Mouse (Mus musculus) embryo, embryonic 11.5 days (tissue): ENCODE data around the gene Spcs3.
"Not testable (repeated sequence)": the region's sequence is repeated elsewhere in the genome, so short reads cannot be mapped to it uniquely, and the experiment has no call there.

Experiments
- DNase-seq: peaks from one replicate; pipeline ENCODE4 v3.0.0-alpha.2; 2012; ENCODE audit warnings: low read depth, low spot score

Gene Spcs3

DNA sequence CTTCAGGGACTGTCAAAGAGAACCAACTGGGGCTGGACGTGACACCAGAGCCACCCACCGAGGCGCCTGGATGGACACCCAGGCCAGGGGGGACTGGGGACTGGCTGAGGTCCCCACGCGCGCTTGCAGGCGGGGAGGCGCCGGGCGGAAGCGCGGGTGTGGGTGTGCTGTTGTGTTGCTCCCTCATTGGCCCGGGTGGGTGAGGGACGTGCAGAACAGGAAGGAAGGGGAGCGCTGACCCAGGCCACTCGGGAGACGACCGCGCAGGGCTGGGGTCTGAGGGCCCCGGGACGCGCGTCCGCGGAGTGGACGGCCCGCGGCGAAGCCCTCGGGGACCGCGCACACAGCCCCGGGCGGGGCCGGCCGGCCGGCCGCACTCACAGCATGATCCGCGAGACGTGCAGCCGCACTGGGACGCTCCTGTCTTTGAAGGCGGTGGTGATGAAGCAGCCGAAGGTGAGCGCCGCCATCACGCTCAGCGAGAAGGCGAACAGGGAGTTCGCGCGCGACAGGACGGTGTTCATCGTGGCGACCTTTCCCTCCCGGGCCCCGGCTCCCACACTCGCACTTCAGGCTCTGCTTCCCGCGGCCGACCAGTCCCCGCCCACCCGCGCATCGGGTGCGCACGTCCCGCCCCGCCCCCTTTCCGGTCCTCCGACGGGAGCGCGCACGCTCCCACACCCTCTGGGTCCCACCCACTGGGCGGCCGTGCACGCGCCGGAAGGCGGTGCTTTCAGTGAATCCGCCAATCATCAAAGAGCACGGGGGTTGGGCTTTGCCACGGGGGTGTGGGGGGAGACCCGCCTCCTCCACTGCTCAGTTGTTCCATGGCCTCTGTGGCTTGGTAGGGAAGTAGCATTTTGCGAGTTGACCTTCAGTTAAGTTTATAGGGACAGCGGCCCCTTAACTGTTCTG is at the start of gene Spcs3, which contains the start of gene Asb5:
TSS of gene Spcs3 (minus strand) at position 617 of the 915 bp plus-strand sequence.
TSS of gene Asb5 (plus strand) at position 199 of the 915 bp plus-strand sequence.
- peak; percentile 95 for DNase-seq

GRCm38 (mm10) chr8:54570618-54571609 is 41.1 kb upstream of the Spcs3 start:
- DNase-seq: no peak

- no peak for DNase-seq
Measured at GRCm38 (mm10) chr8:54567168-54567567, 37.4 kb upstream of the Spcs3 start.

GRCm38 (mm10) chr8:54565603-54566260 is 35.9 kb upstream of the Spcs3 start:
- no peak for DNase-seq

DNA sequence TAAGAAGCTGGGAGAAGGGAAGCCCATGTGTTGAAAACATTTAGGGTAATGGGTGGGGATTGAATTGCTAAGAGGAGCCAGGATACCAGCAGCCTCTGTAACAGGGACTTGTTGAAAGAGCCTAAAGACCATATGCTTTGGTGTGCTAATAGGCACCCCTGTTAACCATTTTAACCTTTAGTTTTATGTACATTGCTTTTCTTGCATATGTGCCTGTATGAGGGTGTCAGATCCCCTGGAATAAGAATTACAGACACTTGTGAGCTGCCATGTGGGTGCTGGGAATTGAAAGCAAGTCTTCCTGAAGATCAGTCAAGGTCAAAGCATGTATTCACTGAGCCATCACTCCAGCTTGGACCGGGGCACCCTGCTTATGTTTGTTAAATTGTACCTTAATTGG is 35.4 kb upstream of the Spcs3 start:
- DNase-seq: no peak

DNA sequence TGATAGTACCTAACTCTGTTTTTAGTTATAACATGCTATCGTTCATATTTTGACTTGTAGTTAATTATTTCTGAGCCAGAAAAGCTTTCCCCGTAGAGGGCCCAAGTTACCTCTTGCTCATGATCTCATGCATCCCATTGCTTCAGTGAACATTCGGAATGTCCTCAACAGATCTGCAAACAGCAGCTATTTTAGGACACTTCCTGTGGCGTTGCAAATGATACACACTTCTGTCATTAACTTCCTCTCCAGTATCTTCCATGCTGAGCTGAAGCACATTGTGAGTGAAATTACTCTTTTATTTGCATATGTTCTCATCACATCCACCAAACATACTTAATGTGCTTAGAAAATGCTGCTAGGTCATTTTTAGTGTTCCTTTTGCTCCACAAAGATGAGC is 32.3 kb upstream of the Spcs3 start:
- no peak for DNase-seq

DNA sequence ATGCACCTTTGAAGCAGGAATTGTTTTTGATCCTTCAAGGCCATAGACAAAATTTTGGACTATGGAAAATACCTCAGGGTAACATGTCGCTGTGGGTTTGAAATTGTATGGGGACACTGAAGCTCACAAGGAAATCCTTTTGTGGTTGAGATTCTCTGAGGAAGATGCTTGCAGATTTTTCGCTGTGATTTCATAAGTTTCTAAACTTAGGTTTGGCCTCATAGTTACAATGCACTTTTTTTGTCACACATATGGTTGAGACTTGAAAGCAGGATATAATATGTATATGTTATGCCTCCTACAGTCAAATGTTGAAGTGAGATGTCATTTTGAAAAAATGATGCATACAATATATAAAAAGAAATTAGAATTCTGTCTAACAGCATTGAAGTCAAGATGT is 25.1 kb upstream of the Spcs3 start:
- DNase-seq: no peak

- DNase-seq: no peak
Measured at GRCm38 (mm10) chr8:54550026-54550574, 20.3 kb upstream of the Spcs3 start.

- no peak for DNase-seq
Measured at GRCm38 (mm10) chr8:54548383-54548782, 18.6 kb upstream of the Spcs3 start.

GRCm38 (mm10) chr8:54541331-54541730 is 11.5 kb upstream of the Spcs3 start:
- DNase-seq: no peak

DNA sequence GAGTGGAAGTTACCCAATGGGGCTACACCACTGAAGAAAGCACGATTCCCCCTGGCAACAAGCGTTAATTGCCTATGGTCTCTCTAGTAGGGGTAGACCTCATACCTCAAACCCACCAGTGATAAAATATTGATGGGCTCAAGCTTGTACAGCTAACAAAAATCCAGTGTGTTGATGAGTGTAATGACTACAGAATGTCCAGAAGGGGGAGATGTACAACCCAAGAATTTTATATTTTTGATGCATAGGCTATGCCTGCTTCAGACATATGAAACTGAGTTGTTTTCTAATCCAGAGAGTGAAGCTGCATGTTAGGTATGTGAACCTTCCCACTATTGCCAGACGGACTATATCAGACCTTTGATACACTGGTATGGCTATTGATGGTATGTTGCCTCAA is 7.5 kb upstream of the Spcs3 start:
- no peak for DNase-seq

- DNase-seq: no peak
Measured at GRCm38 (mm10) chr8:54535172-54535571, 5.4 kb upstream of the Spcs3 start.

- DNase-seq: no peak
Measured at GRCm38 (mm10) chr8:54528571-54528970, 1.2 kb downstream of the Spcs3 start.

DNA sequence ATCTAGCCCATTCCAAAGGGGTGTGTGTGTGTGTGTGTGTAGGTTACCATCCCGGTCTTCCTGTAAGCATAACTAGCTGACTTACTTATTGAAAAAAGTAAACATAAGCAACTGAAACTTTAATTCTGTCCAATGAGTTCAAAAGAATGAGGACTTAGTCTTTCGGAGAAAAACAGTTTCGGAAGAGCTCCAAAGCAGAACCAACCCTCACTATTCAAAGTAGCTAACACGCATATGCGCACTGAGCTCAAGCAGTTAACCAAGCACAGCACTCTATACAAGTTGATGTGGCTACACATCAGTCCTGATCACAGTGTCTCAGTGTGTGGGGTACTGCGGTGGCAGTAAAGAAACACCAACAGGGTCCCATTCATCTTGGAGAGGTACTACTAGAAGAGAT is 3.1 kb downstream of the Spcs3 start:
- DNase-seq: no peak

DNA sequence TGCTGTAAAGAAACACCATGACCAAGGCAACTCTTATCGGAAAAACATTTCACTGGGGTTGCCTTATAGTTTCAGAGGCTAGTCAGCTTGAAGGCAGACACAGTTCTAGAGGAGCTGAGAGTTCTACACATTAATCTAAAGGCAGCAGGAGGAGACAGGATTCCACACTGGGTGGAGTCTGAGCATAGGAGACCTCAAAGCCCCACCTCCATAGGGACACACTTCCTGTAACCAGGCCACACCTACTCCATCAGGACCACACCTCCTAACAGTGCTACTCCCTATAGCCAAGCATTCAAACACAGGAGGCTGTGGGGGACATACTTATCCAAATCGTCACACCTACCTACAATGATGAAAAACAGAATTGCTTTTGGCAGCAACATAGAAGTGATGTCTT is 4.2 kb downstream of the Spcs3 start:
- no peak for DNase-seq

DNA sequence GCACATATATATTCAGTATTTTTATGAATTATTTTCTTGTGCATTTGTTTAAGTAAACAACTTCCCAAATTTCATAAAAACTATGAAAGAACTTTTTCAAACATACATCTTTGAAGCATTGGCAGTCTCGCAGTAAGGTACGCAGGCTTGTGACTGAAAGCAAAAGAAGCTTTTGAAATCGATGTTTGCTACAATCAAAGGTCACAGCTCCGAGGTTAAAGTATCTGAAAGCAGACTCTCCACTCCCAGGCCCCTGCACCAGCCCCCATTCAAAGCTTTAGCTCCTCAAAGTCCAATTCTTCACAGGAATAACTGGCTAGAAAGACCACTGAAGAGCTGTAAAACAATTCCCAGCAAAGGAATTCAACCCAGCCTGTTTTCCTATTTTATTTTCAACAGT is 9.3 kb downstream of the Spcs3 start:
- no peak for DNase-seq

GRCm38 (mm10) chr8:54518756-54519460 is 10.9 kb downstream of the Spcs3 start:
- no peak for DNase-seq

DNA sequence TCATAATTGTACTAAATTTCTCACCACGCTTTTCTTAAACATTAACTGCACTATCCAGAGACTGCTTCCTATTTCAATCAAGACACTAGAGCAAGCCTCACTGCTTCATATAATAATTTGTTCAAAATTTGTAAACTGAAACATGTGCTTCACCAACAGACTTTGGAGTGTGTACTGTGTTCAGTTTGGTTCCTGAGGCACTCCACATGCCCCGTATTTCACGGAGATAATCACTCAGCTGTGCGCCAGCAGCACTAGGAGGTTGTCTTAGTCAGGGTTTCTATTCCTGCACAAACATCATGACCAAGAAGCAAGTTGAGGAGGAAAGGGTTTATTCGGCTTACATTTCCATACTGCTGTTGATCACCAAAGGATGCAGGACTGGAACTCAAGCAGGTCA is 17.6 kb downstream of the Spcs3 start:
- not testable (repeated sequence) for DNase-seq

DNA sequence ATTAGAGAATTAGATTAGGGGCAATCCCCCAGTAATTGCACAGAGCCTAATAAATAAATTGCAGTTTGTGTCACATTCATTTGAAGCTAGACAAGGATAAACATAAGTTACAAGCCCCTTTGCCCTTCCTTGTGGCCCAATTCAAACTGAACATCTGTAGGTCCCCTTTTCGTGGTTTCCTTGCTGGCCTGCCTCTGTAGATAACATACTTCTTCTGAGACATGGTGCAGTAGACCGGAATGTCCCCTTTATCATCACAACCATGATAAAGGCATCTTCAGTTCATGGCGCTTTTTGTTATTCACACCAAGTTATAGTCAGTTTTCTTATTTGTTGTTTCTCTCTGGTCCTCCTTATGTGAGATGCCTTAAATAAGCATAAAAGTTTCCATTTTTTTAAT is 18.0 kb downstream of the Spcs3 start:
- DNase-seq: no peak

DNA sequence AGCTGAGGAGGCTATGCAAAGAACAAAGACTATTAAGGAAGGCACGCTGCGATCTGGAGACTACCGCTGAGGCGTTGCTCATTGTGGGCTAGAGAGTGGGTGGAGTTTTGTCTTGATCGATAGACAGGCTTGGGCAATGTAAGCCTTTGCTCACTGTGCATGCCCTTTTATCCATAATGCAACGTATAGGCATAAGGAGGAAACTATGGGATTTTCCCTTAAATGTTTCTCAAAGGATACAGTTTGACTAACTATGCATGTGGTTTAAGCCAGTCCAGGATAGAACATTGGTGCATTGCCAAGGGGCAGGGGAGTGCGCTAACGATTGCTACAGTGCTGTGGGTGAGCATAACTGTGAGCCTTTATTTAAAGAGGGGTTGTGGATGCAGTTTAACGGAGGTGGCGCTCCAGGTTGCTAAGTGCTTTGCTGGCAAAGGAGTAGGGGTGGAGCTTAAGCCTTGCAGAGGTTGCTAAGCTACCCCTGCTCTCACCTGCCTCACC is 20.5 kb downstream of the Spcs3 start:
- DNase-seq: no peak

DNA sequence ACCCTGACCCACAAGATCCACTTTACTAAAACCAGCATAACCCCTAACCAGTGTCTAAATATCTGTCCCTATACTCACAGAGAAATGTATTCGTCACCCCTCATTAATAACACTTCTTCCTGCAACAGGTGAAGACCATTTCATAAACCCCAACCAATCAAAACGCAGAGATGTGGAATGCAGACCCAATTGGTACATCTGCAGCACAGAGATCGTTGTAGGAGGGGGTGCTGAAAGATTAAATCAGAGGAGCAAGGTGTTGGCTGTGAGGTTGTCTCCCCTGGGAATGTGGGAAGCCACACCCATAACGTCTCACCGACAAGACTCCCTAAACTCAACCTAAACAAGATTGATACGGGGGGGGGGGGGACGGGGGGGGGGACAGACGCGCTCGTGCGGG is 21.0 kb downstream of the Spcs3 start:
- no peak for DNase-seq
